Mouse (Mus musculus) ovary, adult 10 weeks (tissue): Measurements from ENCODE around the gene Snu13. TPM values are rescaled to one million over a fixed set of nuclear protein-coding genes. Genes with fewer than 3 reads are reported as not detected.

Source experiments
- polyA plus RNA-seq: library from polyadenylated mRNA; stranded (reverse); fragments of 350-450 nt; fragmentation: Illumina TruSeq; extraction: RNeasy Lipid Tissue Mini Kit (QIAGEN cat#74804); gene quantifications from one replicate; pipeline ENCODE4 v1.2.3, GENCODE M21; 2014

Snu13 gene
- 600 TPM for polyA plus RNA-seq

DNA sequence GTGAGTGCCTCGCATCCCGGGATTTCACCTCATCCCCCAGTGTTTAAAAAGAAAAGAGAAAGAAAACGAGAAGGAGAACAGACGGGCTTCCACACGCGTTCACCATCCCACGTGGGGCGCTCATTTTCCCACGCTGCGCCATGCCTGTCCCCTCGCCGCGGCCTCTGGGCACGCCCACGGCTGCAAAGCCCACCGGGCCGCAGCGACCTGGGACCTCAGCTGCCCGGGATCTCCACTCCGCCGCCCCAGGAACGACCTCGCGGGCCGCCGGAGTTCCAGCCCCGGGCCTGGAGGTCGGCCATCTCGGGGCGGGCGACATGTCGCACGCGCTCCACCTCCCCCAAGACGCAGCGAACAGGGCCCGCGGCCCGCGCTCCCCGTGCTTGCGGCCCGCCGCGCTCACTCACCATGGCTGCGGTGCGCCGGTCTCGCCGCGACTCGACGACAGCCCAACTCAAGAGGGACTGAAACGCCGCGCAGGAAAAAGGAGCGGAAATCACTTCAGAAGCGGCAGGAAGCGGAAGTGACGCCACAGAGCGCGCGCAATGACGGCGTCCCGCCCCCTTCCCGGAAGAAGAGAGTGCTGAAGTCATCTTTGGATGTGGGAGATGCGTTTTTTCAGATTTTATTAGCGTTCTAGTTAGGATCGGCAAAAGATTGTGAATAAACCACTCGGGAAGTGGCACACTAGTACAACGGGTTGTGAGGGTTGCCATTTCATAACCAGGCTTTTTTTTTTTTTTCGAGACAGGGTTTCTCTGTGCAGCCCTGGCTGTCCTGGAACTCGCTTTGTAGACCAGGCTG is at the start of gene Snu13:
Gene Snu13 (minus strand): TSS at position 519 of the 804 bp plus-strand sequence.

DNA sequence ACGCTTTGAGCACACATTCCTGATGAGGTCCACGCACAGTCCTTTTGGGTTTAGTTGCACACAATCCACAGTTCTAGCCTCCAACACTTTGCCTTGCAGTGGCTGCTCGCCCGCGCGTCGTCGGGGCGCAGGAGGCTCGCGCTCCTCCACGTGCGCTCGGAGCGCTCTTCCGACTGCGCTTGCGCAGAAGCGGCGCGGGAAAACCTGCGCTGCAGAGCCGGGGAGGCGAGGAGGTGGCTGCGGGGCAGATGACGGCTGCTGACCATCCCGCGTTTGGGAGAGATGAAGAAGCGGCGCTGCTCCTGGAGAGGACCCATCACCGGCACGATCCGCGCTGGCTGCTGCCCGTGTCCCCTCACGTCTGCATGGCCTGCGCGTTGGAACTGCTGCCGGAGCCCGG is 22.5 kb upstream of the Snu13 start, which contains the start of gene Mei1:
Gene Mei1 (plus strand): TSS at position 99 of the 400 bp plus-strand sequence.

GRCm38 (mm10) chr15:82058719-82059201 is 11.4 kb upstream of the Snu13 start, which contains the start of gene 4930407I10Rik:
4930407I10Rik (plus strand) TSS chr15:82059151.

GRCm38 (mm10) chr15:82033762-82034161 is 13.6 kb downstream of the Snu13 start, which contains the start of gene Desi1:
Desi1 (minus strand) TSS chr15:82033862.

Other genes with a start within 250 kb of the Snu13 start
- 35.2 TPM for gene Tef, start 245.2 kb downstream of the Snu13 start, polyA plus RNA-seq
- 6.9 TPM for gene Tob2, start 188.8 kb downstream of the Snu13 start, polyA plus RNA-seq
- gene Phf5a, start 175.7 kb downstream of the Snu13 start, polyA plus RNA-seq: 20.4 TPM
- gene Aco2, start 175.3 kb downstream of the Snu13 start, polyA plus RNA-seq: 33.5 TPM
- gene Polr3h, start 121.4 kb downstream of the Snu13 start, polyA plus RNA-seq: 1.8 TPM
- gene Csdc2, start 110.8 kb downstream of the Snu13 start, polyA plus RNA-seq: 1.2 TPM
- gene Pmm1, start 86.7 kb downstream of the Snu13 start, polyA plus RNA-seq: not detected
- not detected for gene 1700029P11Rik, start 67.1 kb downstream of the Snu13 start, polyA plus RNA-seq
- 146 TPM for gene Xrcc6, start 59.8 kb downstream of the Snu13 start, polyA plus RNA-seq
- 10.5 TPM for gene Desi1, start 13.7 kb downstream of the Snu13 start, polyA plus RNA-seq
- gene 4930407I10Rik, start 11.6 kb upstream of the Snu13 start, polyA plus RNA-seq: not detected
- not detected for gene Mei1, start 22.4 kb upstream of the Snu13 start, polyA plus RNA-seq
- gene Ccdc134, start 80.3 kb upstream of the Snu13 start, polyA plus RNA-seq: 1.4 TPM
- gene Srebf2, start 99.6 kb upstream of the Snu13 start, polyA plus RNA-seq: 9.6 TPM
- gene Shisa8, start 165.2 kb upstream of the Snu13 start, polyA plus RNA-seq: not detected
- gene Tnfrsf13c, start 176.8 kb upstream of the Snu13 start, polyA plus RNA-seq: not detected
- 2.6 TPM for gene Cenpm, start 197.2 kb upstream of the Snu13 start, polyA plus RNA-seq
- gene 1500009C09Rik, start 204.8 kb upstream of the Snu13 start, polyA plus RNA-seq: not detected
- 0.63 TPM for gene Sept3, start 227.3 kb upstream of the Snu13 start, polyA plus RNA-seq